ENCODE assay signal across 10 mouse cellular contexts in the genomic region with DNA sequence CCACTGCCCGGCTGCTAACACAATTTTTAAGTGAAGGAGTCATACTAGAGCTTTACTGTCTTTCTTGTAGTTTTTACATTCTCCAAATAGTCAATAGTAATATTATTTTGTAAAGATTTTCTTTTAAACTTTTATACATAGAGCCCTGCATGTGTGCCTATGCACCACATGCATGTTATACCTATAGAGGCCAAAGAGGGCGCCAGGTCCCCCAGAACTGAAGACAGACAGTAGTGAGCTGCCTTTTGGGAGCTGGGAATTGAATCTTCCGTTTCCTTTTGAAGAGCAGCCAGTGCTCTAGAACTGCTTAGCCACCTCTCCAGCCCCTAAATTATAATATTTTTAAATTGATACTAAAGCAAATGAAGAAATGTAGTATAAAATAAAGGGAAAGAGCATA.
DNase-seq lines count a peak whose midpoint lies in the region; ATAC-seq and TF ChIP-seq lines count a peak whose summit lies in the region.
"Had no signal": no experiment of that assay in that cellular context is flagged by ENCODE, and none has a peak within 500 bp of the region (broad histone marks: within the 10 kb centered on the region; RNA-seq: fewer than 3 reads in every experiment).

No protein-coding gene starts in this region.

- no peaks in the 10 kb centered on the region for H3K27me3 ChIP-seq in liver, embryonic 14.5 days (ENCODE audit: control insufficient read depth, insufficient read depth, low read length)
- H3K27me3 ChIP-seq: kidney, embryonic 15.5 days had no signal

- H3K4me3 ChIP-seq in liver, embryonic 14.5 days (ENCODE audit: insufficient read depth in 1 of 2, low read depth in 2 of 2, low read length in 2 of 2): no peak overlapping the region
- H3K4me3 ChIP-seq: kidney, embryonic 15.5 days had no signal

- ATAC-seq in liver, embryonic 14.5 days (ENCODE audit: insufficient read depth): no peak

- no peak overlapping the region for H3K27ac ChIP-seq in liver, embryonic 14.5 days
- H3K27ac ChIP-seq: kidney, embryonic 15.5 days had no signal

- H3K4me1 ChIP-seq in liver, embryonic 14.5 days (replicated peaks; ENCODE audit: control insufficient read depth in 2 of 2, insufficient read depth in 2 of 2, low read length in 1 of 2): no peaks in the 10 kb centered on the region
- H3K4me1 ChIP-seq: kidney, embryonic 15.5 days had no signal

- no peak overlapping the region for H3K9ac ChIP-seq in liver, embryonic 14.5 days (replicated peaks)
- H3K9ac ChIP-seq: kidney, embryonic 15.5 days had no signal

- H3K36me3 ChIP-seq in liver, embryonic 14.5 days (replicated peaks; ENCODE audit: control insufficient read depth, insufficient read depth, low read depth): no peaks in the 10 kb centered on the region
- H3K36me3 ChIP-seq: kidney, embryonic 15.5 days had no signal

- no peaks in the 10 kb centered on the region for H3K9me3 ChIP-seq in liver, embryonic 14.5 days (ENCODE audit: control insufficient read depth, low read length)
- H3K9me3 ChIP-seq: kidney, embryonic 15.5 days had no signal

- H3K4me2 ChIP-seq in liver, embryonic 14.5 days (ENCODE audit: low read depth): no peak overlapping the region
- H3K4me2 ChIP-seq: kidney, embryonic 15.5 days had no signal

- DNase-seq in adrenal gland, adult 2 months: peak; percentile 4
- DNase-seq in adrenal gland, postnatal 25 days: no peak
- peak; percentile 10 for DNase-seq in kidney, adult 9 months
- no peak for DNase-seq in kidney, postnatal 14 days
- DNase-seq in B cell, adult 2 months: peak; percentile 27 to 43
- no peak for DNase-seq in liver, embryonic 14.5 days (ENCODE audit: low read depth in 3 of 3, low spot score in 3 of 3)
- no peak for DNase-seq in yolk sac, embryonic 10.5 days (ENCODE audit: low spot score)
- DNase-seq in layer of hippocampus, postnatal 25 days (ENCODE audit: extremely low spot score in 1 of 2, low spot score in 1 of 2): no peak
- DNase-seq: left cerebral cortex, postnatal 4 days had no signal

- TF ChIP-seq EP300 in liver, embryonic 14.5 days (IDR thresholded peaks at IDR 0.05; ENCODE audit: low read depth): no peak

- WGBS in liver, embryonic 14.5 days (ENCODE audit: insufficient replicate concordance): 58% methylated on average over 3 of the region's 3 CpGs

- TF ChIP-seq CTCF in liver, embryonic 14.5 days (IDR thresholded peaks at IDR 0.05; ENCODE audit: low read depth): peak; percentile 45

Comparison
In these comparisons a context has a peak if more than half of its experiments do, and no peak if none do; other contexts are left out.
1. DNase-seq: peak in adrenal gland, adult 2 months (single experiment), kidney, adult 9 months (single experiment) and B cell, adult 2 months (2 of 2); none in adrenal gland, postnatal 25 days (single experiment), kidney, postnatal 14 days (single experiment), liver, embryonic 14.5 days (0 of 3), yolk sac, embryonic 10.5 days (single experiment) and layer of hippocampus, postnatal 25 days (0 of 2).